Mouse (Mus musculus) heart, postnatal 0 days (tissue): Measurements from ENCODE around the gene Lsm14b. TPM values are rescaled to one million over a fixed set of nuclear protein-coding genes. Genes with fewer than 3 reads are reported as not detected.
A peak's percentile ranks its signal among the peaks of the same experiment; 100 is the strongest.

Source experiments
- ATAC-seq: fragments of 200-750 bp; cut with Nextera tagmentation; 2 replicates; pipeline ENCODE4 v1.8.0; 2017; ENCODE audit warnings: low read depth, moderate number of reproducible peaks, moderate library complexity; ENCODE audit not compliant: insufficient read depth
- DNase-seq: peaks from one replicate; pipeline ENCODE4 v3.0.0-alpha.2; 2016; ENCODE audit warnings: low spot score
- H3K27ac ChIP-seq: fragments of 300-500 bp; sonication (generic); 2 replicates; pipeline ENCODE4 v1.5.1; 2014; ENCODE audit warnings: low read depth, mild to moderate bottlenecking
- H3K27me3 ChIP-seq: fragments of 300-500 bp; sonication (generic); 2 replicates; pipeline ENCODE4 v1.6.1; 2014; ENCODE audit warnings: low read length, mixed read lengths; ENCODE audit not compliant: control insufficient read depth, insufficient read depth
- H3K36me3 ChIP-seq: fragments of 300-500 bp; sonication (generic); replicated peaks from 2 replicates; pipeline ENCODE4 v1.6.1; 2014; ENCODE audit warnings: low read length, mixed read lengths; ENCODE audit not compliant: control insufficient read depth, insufficient read depth
- H3K4me1 ChIP-seq: fragments of 300-500 bp; sonication (generic); 2 replicates; pipeline ENCODE4 v1.6.1; 2014; ENCODE audit warnings: antibody characterized with exemption; ENCODE audit not compliant: control insufficient read depth, insufficient read depth
- H3K4me2 ChIP-seq: fragments of 300-500 bp; sonication (generic); 2 replicates; pipeline ENCODE4 v1.6.1; 2014; ENCODE audit warnings: low read depth, mild to moderate bottlenecking, low read length, moderate library complexity
- H3K4me3 ChIP-seq: fragments of 300-500 bp; sonication (generic); 2 replicates; pipeline ENCODE4 v1.5.1; 2014; ENCODE audit warnings: low read depth, low read length
- H3K9ac ChIP-seq: fragments of 300-500 bp; sonication (generic); replicated peaks from 2 replicates; pipeline ENCODE4 v1.6.1; 2014; ENCODE audit warnings: low read depth, low read length, mixed read lengths
- H3K9me3 ChIP-seq: fragments of 300-500 bp; sonication (generic); replicated peaks from 2 replicates; pipeline ENCODE4 v1.6.1; 2016; ENCODE audit warnings: low read length; ENCODE audit not compliant: control insufficient read depth
- CTCF ChIP-seq: IDR thresholded peaks from 2 replicates; pipeline ENCODE4 v1.5.1; 2016; ENCODE audit warnings: antibody characterized with exemption, control low read depth, low read depth
- EP300 ChIP-seq: IDR thresholded peaks from 2 replicates; pipeline ENCODE4 v1.6.1; 2016; ENCODE audit warnings: antibody characterized with exemption, low read depth
- WGBS: fragments of 180-500 bp; shearing (Covaris S2); extraction: QIAGEN DNeasy Blood & Tissue Kit; methylation state at CpG from one replicate; pipeline ENCODE4 v1.1.7; 2014; 5-methylcytosine and 5-hydroxymethylcytosine counted together
- polyA plus RNA-seq: library from polyadenylated mRNA; unstranded; fragments of >200 nt; fragmentation: Nextera tagmentation; extraction: Ambion mirVana; gene quantifications from 2 replicates; pipeline ENCODE4 v1.2.1, GENCODE M21; 2015
- total RNA-seq: library from RNA; depleted of rRNA; stranded (reverse); fragments of >200 nt; gene quantifications from 2 replicates; pipeline ENCODE4 v1.2.3, GENCODE M21; 2014; ENCODE audit warnings: low replicate concordance; rRNA removed

Lsm14b gene
- total RNA-seq, result 32.5 and 36.0 TPM in 2 replicates
- polyA plus RNA-seq, result 5.7 and 6.1 TPM in 2 replicates

GRCm38 (mm10) chr2:180024401-180025098 is at the start of gene Lsm14b:
Gene Lsm14b, plus strand, starts transcription at chr2:180024987.
- peaks cover 37% of the 10 kb centered on the region for H3K4me1 ChIP-seq
- peak within 1 kb of the TSS; percentile 96 for H3K27ac ChIP-seq
- peak within 1 kb of the TSS; percentile 84 for H3K4me3 ChIP-seq
- no peaks in the 10 kb centered on the region for H3K9me3 ChIP-seq
- DNase-seq (peak; percentile 96), ATAC-seq (peak; percentile 93)
- peak within 1 kb of the TSS; percentile 88 for H3K9ac ChIP-seq
- H3K4me2 ChIP-seq, result peak within 1 kb of the TSS; percentile 91
- peaks cover 17% of the 10 kb centered on the region for H3K36me3 ChIP-seq
- no peaks in the 10 kb centered on the region for H3K27me3 ChIP-seq
- WGBS, result under 1% methylated on average over 69 of the region's 80 CpGs
- TF ChIP-seq EP300, result 0 out of 2 replicates have a peak, but pooled peaks have one; percentile 31
- TF ChIP-seq CTCF, result no peak

GRCm38 (mm10) chr2:179975851-179976250 is 48.9 kb upstream of the Lsm14b start:
- Histone ChIP-seq H3K27ac (peak overlapping the region; percentile 97), H3K4me1 (peaks cover 54% of the 10 kb centered on the region), H3K4me3 (peak overlapping the region; percentile 66), H3K36me3 (no peaks in the 10 kb centered on the region), H3K9ac (peak overlapping the region; percentile 86), H3K4me2 (peak overlapping the region; percentile 97), H3K27me3 (no peaks in the 10 kb centered on the region), H3K9me3 (no peaks in the 10 kb centered on the region)
- DNase-seq (no peak), ATAC-seq (no peak)
- TF ChIP-seq CTCF (no peak), EP300 (no peak)
- WGBS, result 2% methylated on average over 15 of the region's 82 CpGs

- WGBS, result 0% methylated on average over 21 of the region's 54 CpGs
- Histone ChIP-seq H3K4me2 (peak overlapping the region; percentile 97), H3K9ac (peak overlapping the region; percentile 86), H3K4me1 (peaks cover 55% of the 10 kb centered on the region), H3K9me3 (no peaks in the 10 kb centered on the region), H3K27me3 (no peaks in the 10 kb centered on the region), H3K36me3 (no peaks in the 10 kb centered on the region), H3K4me3 (peak overlapping the region; percentile 66), H3K27ac (peak overlapping the region; percentile 97)
- peak; percentile 7 for ATAC-seq
- DNase-seq, result no peak
- TF ChIP-seq EP300 (no peak), CTCF (no peak)
These were observed 48.5 kb upstream of the Lsm14b start for GRCm38 (mm10) chr2:179976295-179976627.

- H3K36me3 ChIP-seq, result no peaks in the 10 kb centered on the region
- H3K9me3 ChIP-seq, result no peaks in the 10 kb centered on the region
- H3K4me2 ChIP-seq, result peak within 1 kb of the TSS; percentile 97
- H3K4me3 ChIP-seq, result peak within 1 kb of the TSS; percentile 66
- H3K9ac ChIP-seq, result peak within 1 kb of the TSS; percentile 86
- peak within 1 kb of the TSS; percentile 97 for H3K27ac ChIP-seq
- peak; percentile 76 for DNase-seq
- under 1% methylated on average over 64 of the region's 84 CpGs for WGBS
- ATAC-seq, result peak; percentile 85
- H3K4me1 ChIP-seq, result peaks cover 54% of the 10 kb centered on the region
- H3K27me3 ChIP-seq, result no peaks in the 10 kb centered on the region
- TF ChIP-seq CTCF (no peak), EP300 (peak; percentile 74; the same call in 1 of the 2 replicates)
These were observed 48.0 kb upstream of the Lsm14b start, which contains the start of gene Taf4 for GRCm38 (mm10) chr2:179976628-179977343. Gene Taf4, minus strand, starts transcription at chr2:179976646.

GRCm38 (mm10) chr2:179977344-179978025 is 47.3 kb upstream of the Lsm14b start:
- H3K4me2 ChIP-seq, result peak overlapping the region; percentile 61
- no peaks in the 10 kb centered on the region for H3K36me3 ChIP-seq
- no peak for TF ChIP-seq CTCF
- no peak for TF ChIP-seq EP300
- peaks cover 50% of the 10 kb centered on the region for H3K4me1 ChIP-seq
- H3K9me3 ChIP-seq, result no peaks in the 10 kb centered on the region
- H3K9ac ChIP-seq, result peak overlapping the region; percentile 86
- peak overlapping the region; percentile 97 for H3K27ac ChIP-seq
- H3K27me3 ChIP-seq, result no peaks in the 10 kb centered on the region
- H3K4me3 ChIP-seq, result peak overlapping the region; percentile 66
- ATAC-seq, result no peak
- peak; percentile 49 for DNase-seq
- 12% methylated on average over 10 of the region's 10 CpGs for WGBS
